Comparison of ENCODE assay signal across 24 mouse cellular contexts in the genomic region with DNA sequence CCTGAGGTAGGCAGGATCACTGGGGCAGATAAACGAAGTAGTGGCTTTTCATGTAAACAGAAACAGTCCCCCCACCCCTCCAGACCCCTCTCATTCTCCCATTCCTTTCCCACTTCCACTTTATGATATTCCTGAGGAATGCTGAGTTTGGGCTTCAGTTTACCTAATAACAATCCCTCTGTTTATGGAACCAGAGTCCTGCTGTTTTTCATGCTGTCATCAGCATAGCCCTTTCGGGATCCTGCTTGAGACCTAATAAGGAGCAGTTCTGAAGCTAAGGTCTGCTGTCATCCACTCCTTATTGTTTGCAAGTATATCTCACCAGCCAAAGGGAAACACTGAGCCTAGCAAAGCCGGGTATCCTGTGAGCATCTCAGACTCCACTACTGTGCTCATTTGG.
"Had no signal": no experiment of that assay in that cellular context is flagged by ENCODE, and none has a peak within 500 bp of the region (broad histone marks: within the 10 kb centered on the region; RNA-seq: fewer than 3 reads in every experiment).

No protein-coding gene starts in this region.

- H3K9me3 ChIP-seq: limb, embryonic 10.5 days; limb, embryonic 13.5 days; liver, embryonic 13.5 days; midbrain, embryonic 10.5 days; midbrain, embryonic 13.5 days; neural tube, embryonic 13.5 days had no signal

- ATAC-seq: lung, postnatal 0 days; midbrain, embryonic 13.5 days; midbrain, embryonic 16.5 days had no signal

- H3K4me1 ChIP-seq: limb, embryonic 13.5 days; liver, embryonic 13.5 days; megakaryocyte, embryonic 14.5 days; midbrain, embryonic 10.5 days; midbrain, embryonic 13.5 days; neural tube, embryonic 13.5 days had no signal

- H3K27me3 ChIP-seq: limb, embryonic 13.5 days; liver, embryonic 13.5 days; megakaryocyte, embryonic 14.5 days; midbrain, embryonic 13.5 days; neural tube, embryonic 13.5 days had no signal

- H3K9ac ChIP-seq: limb, embryonic 13.5 days; liver, embryonic 13.5 days; lung, embryonic 14.5 days; midbrain, embryonic 13.5 days; neural tube, embryonic 13.5 days had no signal

- DNase-seq: kidney, adult 11 months; kidney, adult 9 months; kidney, postnatal 14 days; kidney, postnatal 4 days; layer of hippocampus, adult 9-11 months; liver; liver, embryonic 13.5 days; lung, embryonic 14.5 days; retina, postnatal 1 day; right cerebral cortex, postnatal 25 days; spleen, adult 18-20 months; thymus, adult 18-20 months; thymus, postnatal 14 days; thymus, postnatal 4 days had no signal

- H3K4me2 ChIP-seq: limb, embryonic 13.5 days; liver, embryonic 13.5 days; lung, embryonic 14.5 days; midbrain, embryonic 13.5 days; neural tube, embryonic 13.5 days had no signal

- H3K27ac ChIP-seq: limb, embryonic 10.5 days; limb, embryonic 13.5 days; liver, embryonic 13.5 days; macrophage; midbrain, embryonic 10.5 days; midbrain, embryonic 13.5 days; neural tube, embryonic 13.5 days had no signal

- H3K4me3 ChIP-seq: limb, embryonic 10.5 days; limb, embryonic 13.5 days; liver, embryonic 13.5 days; megakaryocyte, embryonic 14.5 days; midbrain, embryonic 10.5 days; midbrain, embryonic 13.5 days; myocyte; neural tube, embryonic 13.5 days had no signal

- H3K36me3 ChIP-seq: limb, embryonic 10.5 days; limb, embryonic 13.5 days; liver, embryonic 13.5 days; midbrain, embryonic 10.5 days; midbrain, embryonic 13.5 days; neural tube, embryonic 13.5 days had no signal
